Mouse (Mus musculus): ENCODE measurements around the gene Aox4.

- TF ChIP-seq CTCF (IDR thresholded peaks at IDR 0.05; ENCODE audit: control insufficient read depth, insufficient read depth, low read length), result no peak
- no peak for TF ChIP-seq POLR2A (IDR thresholded peaks at IDR 0.05; ENCODE audit: borderline replicate concordance, control insufficient read depth, low read depth, low read length)
These were observed 3.6 kb downstream of the Aox4 start for GRCm38 (mm10) chr1:58213838-58214237.
